Mouse (Mus musculus) heart, embryonic 14.5 days (tissue): ENCODE results near the gene B3galt5. TPM values are rescaled to one million over a fixed set of nuclear protein-coding genes. Genes with fewer than 3 reads are reported as not detected.

ENCODE experiments used
- ATAC-seq: fragments of 200-750 bp; cut with Nextera tagmentation; 2 replicates; pipeline ENCODE4 v1.8.0; 2017; ENCODE audit warnings: low read depth, moderate TSS enrichment; ENCODE audit not compliant: insufficient number of reproducible peaks, insufficient read depth, low FRiP score
- H3K27ac ChIP-seq, 2 experiments: fragments of 200-500 bp in 1 of 2; fragments of 300-500 bp in 1 of 2; sonication (generic) in 1 of 2; replicated peaks in 1 of 2; 2 replicates each; pipeline ENCODE4 v1.5.1; 2012 to 2014; ENCODE audit warnings: low read depth in 2 of 2, low read length in 2 of 2, control low read depth in 1 of 2, mild to moderate bottlenecking in 1 of 2, mixed read lengths in 1 of 2; ENCODE audit not compliant: control insufficient read depth in 1 of 2, insufficient read depth in 1 of 2
- H3K27me3 ChIP-seq: fragments of 300-500 bp; sonication (generic); 2 replicates; pipeline ENCODE4 v1.6.1; 2014; ENCODE audit warnings: mild to moderate bottlenecking, low read length, control low read depth; ENCODE audit not compliant: control insufficient read depth, insufficient read depth
- H3K36me3 ChIP-seq: fragments of 300-500 bp; sonication (generic); 2 replicates; pipeline ENCODE4 v1.6.1; 2014; ENCODE audit warnings: mild to moderate bottlenecking, control low read depth, low read length, mixed read lengths; ENCODE audit not compliant: control insufficient read depth, insufficient read depth
- H3K4me1 ChIP-seq, 2 experiments: fragments of 200-500 bp in 1 of 2; fragments of 300-500 bp in 1 of 2; sonication (generic) in 1 of 2; 2 replicates each; pipeline ENCODE4 v1.6.1; 2012 to 2014; ENCODE audit warnings: low read length in 2 of 2, control low read depth in 1 of 2, mixed read lengths in 1 of 2; ENCODE audit not compliant: control insufficient read depth in 2 of 2, insufficient read depth in 2 of 2
- H3K4me2 ChIP-seq: fragments of 300-500 bp; sonication (generic); 2 replicates; pipeline ENCODE4 v1.6.1; 2014; ENCODE audit warnings: mild to moderate bottlenecking, low read length
- H3K4me3 ChIP-seq, 2 experiments: fragments of 200-500 bp in 1 of 2; fragments of 300-500 bp in 1 of 2; sonication (generic) in 1 of 2; 2 replicates each; pipeline ENCODE4 v1.5.1; 2012 to 2014; ENCODE audit warnings: low read length in 2 of 2, mild to moderate bottlenecking in 2 of 2, control low read depth in 1 of 2, low read depth in 1 of 2, moderate library complexity in 1 of 2; ENCODE audit not compliant: control insufficient read depth in 1 of 2, insufficient read depth in 1 of 2
- H3K9ac ChIP-seq: fragments of 300-500 bp; sonication (generic); 2 replicates; pipeline ENCODE4 v1.6.1; 2014; ENCODE audit warnings: mild to moderate bottlenecking, low read length
- H3K9me3 ChIP-seq: fragments of 300-500 bp; sonication (generic); 2 replicates; pipeline ENCODE4 v1.6.1; 2016; ENCODE audit warnings: low read length, control low read depth; ENCODE audit not compliant: control insufficient read depth
- WGBS: fragments of 180-500 bp; shearing (Covaris S2); extraction: QIAGEN DNeasy Blood & Tissue Kit; methylation state at CpG from one replicate; pipeline ENCODE4 v1.1.7; 2014; 5-methylcytosine and 5-hydroxymethylcytosine counted together
- polyA plus RNA-seq: library from polyadenylated mRNA; unstranded; fragments of >200 nt; fragmentation: Nextera tagmentation; extraction: Ambion mirVana; gene quantifications from 2 replicates; pipeline ENCODE4 v1.2.1, GENCODE M21; 2014

Gene B3galt5
- polyA plus RNA-seq, 1 experiment from 2014 or later, result 0.04 TPM

DNA sequence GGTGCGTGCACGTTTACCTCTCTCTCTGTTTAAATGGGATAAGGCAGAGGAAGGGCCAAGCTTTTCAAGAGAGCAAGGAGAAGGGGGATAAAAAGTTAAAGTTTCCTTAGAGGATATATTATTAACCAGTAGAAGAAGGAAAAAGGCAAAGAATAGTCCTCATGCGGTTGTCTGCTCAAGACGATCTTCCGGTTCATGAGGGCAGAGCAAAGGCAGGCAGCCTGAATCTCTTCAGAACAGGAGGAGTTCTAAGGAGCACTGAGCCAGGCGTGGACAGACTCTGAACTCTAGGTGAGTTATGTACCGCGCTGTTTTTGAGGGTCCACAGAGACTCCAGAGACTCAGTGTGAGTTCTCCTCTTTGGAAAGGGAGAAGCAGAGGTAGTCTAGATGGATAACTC, 22.8 kb downstream of the B3galt5 start:
- H3K27ac ChIP-seq, result no peak overlapping the region
- no peaks in the 10 kb centered on the region for H3K36me3 ChIP-seq
- no peak overlapping the region for H3K9ac ChIP-seq
- H3K9me3 ChIP-seq, result no peaks in the 10 kb centered on the region; the same call in 1 of the 2 replicates
- 82% methylated on average over 8 of the region's 8 CpGs for WGBS
- H3K4me3 ChIP-seq, result no peak overlapping the region
- H3K4me1 ChIP-seq, result no peaks in the 10 kb centered on the region
- no peak for ATAC-seq
- no peaks in the 10 kb centered on the region for H3K27me3 ChIP-seq
- H3K4me2 ChIP-seq, result no peak overlapping the region

DNA sequence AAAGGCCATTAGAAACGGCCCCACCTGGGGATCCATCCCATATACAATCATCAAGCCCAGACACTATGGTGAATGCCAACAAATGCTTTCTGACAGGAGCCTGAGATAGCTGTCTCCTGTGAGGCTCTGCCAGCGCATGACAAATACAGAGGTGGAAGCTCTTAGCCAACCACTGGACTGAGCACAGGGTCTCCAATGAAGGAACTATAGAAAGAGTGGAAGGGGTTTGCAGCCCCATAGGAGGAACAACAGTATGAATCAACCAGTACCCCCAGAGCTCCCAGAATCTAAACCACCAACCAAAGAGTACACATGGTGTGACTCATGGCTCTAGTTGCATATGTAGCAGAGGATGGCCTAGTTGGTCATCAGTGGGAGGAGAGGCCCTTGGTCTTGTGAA, 36.1 kb downstream of the B3galt5 start:
- no peaks in the 10 kb centered on the region for H3K36me3 ChIP-seq
- WGBS, result 59% methylated on average over 2 of the region's 2 CpGs

DNA sequence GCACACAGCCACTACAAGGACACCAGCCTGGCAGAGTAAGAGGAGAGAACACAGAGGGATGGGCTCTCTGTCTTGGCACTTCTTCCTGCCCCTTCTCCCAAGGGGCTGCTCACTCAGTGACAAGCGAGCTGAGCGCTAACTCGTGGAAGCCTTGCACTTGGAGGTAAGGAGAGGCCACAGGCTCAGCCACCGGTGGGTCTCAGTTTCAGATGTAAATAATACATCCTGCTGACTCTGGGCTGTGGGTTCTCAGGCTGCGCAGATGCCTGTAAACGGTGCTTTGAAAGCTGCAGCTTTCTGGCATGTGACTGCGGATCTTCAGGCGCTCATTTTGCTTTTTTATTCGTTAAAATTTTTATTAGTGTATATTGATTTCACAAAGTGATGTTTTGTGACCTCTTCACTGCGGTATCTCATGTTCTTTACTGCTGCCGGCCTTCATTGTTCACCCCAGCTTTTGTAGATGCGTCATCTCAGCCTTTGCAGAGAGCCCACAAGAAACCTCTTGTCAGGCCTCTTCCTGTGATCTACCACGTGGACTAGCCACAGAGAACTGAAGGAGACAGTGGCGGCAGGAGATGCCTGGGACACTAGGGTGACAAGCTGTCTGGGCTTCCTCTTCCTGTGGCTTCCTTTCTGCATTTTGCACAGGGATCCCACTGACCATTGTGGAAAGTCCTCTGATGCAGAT, 37.5 kb downstream of the B3galt5 start:
- WGBS, result 51% methylated on average over 14 of the region's 14 CpGs
- ATAC-seq, result no peak
- H3K27ac ChIP-seq, result no peak overlapping the region
- H3K27me3 ChIP-seq, result no peaks in the 10 kb centered on the region
- H3K4me1 ChIP-seq, result no peaks in the 10 kb centered on the region
- no peaks in the 10 kb centered on the region for H3K36me3 ChIP-seq
- H3K4me3 ChIP-seq, result no peak overlapping the region
- no peak overlapping the region for H3K4me2 ChIP-seq
- no peaks in the 10 kb centered on the region for H3K9me3 ChIP-seq
- H3K9ac ChIP-seq, result no peak overlapping the region

More for the DNA sequence above, 36.1 kb downstream of the B3galt5 start:
- Histone ChIP-seq H3K4me3 (no peak overlapping the region), H3K9ac (no peak overlapping the region), H3K4me1 (no peaks in the 10 kb centered on the region), H3K27me3 (no peaks in the 10 kb centered on the region), H3K9me3 (no peaks in the 10 kb centered on the region), H3K4me2 (no peak overlapping the region), H3K27ac (no peak overlapping the region)
- no peak for ATAC-seq

DNA sequence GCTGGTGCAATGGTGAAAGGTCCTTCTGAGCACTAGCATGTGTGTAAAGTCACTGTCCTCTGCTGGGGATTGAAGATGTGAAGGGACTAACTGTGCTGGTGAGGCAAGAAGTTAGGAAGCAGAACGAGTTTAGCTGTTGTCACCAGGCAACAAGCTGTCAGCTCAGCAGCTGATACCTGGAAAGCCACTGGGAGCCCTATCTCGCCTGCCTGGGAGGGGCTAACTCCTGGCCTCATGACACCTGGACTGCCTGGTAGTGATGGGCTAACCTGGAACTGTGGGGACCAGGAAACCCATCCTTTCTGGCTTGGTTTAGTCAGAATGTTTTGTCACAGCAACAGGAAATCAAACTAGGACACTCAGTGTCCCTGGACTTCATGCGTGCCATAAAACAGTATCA, 41.0 kb downstream of the B3galt5 start:
- Histone ChIP-seq H3K9ac (no peak overlapping the region), H3K4me1 (no peaks in the 10 kb centered on the region; a peak in 1 of 4 replicates), H3K4me2 (no peak overlapping the region), H3K9me3 (no peaks in the 10 kb centered on the region), H3K27ac (no peak overlapping the region), H3K36me3 (no peaks in the 10 kb centered on the region), H3K27me3 (peaks cover 33% of the 10 kb centered on the region), H3K4me3 (no peak overlapping the region)
- no peak for ATAC-seq
- WGBS, result 54% methylated on average over 3 of the region's 3 CpGs

DNA sequence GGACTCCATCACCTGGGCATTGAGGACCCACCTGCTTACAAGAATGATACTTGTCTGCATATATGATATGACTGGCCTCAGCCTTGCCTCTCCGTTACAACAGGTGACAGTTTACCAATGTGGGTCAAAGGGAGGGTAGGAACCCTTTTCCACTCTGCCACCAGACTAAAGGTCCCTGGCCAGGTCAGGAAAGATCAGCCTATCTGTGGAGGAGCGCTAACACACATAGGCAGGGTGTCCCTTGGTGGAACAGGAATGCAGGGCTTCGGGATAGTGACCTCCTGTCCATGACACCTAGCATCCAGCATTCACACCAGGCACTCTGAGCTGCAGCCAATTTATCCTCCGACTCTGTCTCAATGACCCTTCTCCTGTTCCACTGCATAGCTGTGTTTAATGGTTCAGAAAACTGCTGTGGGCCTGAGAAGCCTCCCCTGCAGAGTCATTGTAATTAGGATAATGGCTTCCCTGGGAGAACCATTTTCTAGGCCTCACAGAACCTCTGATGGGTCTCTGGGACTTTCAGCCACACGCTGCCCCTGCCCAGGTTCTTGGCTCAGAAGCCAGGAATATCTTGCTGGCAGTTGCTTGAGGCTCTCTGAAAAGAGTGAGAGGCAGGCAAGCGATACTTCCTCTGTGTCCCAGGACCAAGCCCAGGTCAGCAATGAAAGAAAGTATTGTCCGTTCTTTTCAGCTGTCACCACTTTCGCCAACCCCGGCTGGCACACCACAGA, 43.1 kb downstream of the B3galt5 start:
- Histone ChIP-seq H3K9ac (no peak overlapping the region), H3K27me3 (peaks cover 46% of the 10 kb centered on the region), H3K9me3 (no peaks in the 10 kb centered on the region), H3K4me1 (no peaks in the 10 kb centered on the region; a peak in 1 of 4 replicates), H3K36me3 (no peaks in the 10 kb centered on the region), H3K4me2 (no peak overlapping the region), H3K27ac (no peak overlapping the region), H3K4me3 (no peak overlapping the region)
- ATAC-seq, result no peak
- WGBS, result 59% methylated on average over 9 of the region's 9 CpGs

DNA sequence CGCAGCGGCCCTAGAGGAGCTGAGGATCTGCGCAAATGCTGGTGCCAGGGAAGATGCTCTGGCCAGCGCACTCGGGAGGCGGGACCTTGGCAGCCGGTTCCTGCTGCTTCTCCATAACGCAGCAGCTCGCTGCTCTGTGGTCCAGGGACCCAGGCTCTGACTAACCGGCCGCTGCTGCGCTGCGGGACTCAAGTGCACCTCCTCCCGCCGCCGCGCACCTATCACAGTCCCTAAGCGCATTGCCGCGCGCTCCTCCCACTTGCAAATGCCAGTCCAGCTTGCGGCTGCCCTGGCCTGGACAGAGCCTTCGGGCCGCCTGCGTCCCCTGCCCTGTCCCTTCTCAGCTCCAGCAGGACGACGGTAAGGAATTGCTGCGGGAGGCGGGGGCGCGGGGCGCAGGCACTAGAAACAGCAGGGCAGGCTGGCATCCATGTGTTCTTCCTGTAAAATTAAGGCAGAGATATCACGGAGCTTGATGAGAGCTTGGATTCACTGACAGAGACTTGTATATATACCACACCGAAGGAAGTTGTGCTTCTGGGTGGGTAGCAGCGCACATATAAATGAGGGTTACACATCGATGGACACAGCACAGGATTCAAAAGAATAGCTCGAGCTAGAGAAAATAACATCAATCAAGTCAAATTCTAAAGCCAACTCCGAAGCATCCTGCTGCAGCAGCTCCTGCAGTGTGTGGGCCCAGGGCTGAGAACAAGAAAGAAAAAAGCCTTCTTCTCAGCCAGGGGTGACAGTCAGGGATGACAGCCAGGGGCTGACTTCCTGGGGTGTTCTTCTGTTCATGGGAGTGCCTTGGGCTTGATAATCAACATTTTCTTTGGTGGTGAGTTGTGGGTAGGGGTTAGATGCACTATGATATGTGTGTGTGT, 45.4 kb downstream of the B3galt5 start:
- peak overlapping the region; percentile 25 to 34 for H3K4me3 ChIP-seq
- no peaks in the 10 kb centered on the region for H3K9me3 ChIP-seq
- no peaks in the 10 kb centered on the region; a peak in 1 of 4 replicates for H3K4me1 ChIP-seq
- peak overlapping the region; percentile 41; the same call in 1 of the 2 replicates for H3K9ac ChIP-seq
- no peaks in the 10 kb centered on the region for H3K36me3 ChIP-seq
- peaks cover 46% of the 10 kb centered on the region for H3K27me3 ChIP-seq
- H3K27ac ChIP-seq, result no peak overlapping the region
- 4% methylated on average over 38 of the region's 38 CpGs for WGBS
- no peak for ATAC-seq
- peak overlapping the region; percentile 68 for H3K4me2 ChIP-seq

DNA sequence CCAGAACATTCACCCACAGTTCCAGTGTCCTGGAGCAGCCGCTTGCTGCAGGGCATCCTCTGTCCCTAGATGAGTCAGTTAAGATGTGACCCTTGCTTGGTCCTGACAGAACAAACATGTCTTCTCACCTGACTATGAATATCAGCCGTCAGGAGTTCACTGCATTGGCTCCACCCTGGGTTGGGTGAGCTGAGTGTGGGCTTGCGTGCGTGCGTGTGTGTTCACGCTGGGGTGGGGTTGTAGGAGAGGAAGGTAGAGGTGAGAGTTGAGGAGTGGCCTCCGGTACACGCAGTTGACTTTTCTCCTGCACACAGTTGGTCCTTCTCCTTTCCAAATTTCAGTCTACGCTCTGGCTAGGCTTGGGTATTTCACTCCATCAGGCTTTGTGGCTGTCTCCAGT, 47.0 kb downstream of the B3galt5 start:
- H3K4me3 ChIP-seq, result no peak overlapping the region
- H3K9ac ChIP-seq, result no peak overlapping the region
- no peak overlapping the region for H3K27ac ChIP-seq
- no peak for ATAC-seq
- no peaks in the 10 kb centered on the region for H3K9me3 ChIP-seq
- no peaks in the 10 kb centered on the region; a peak in 1 of 4 replicates for H3K4me1 ChIP-seq
- peaks cover 46% of the 10 kb centered on the region for H3K27me3 ChIP-seq
- 88% methylated on average over 9 of the region's 9 CpGs for WGBS
- H3K36me3 ChIP-seq, result no peaks in the 10 kb centered on the region
- no peak overlapping the region for H3K4me2 ChIP-seq
